Mouse (Mus musculus): ENCODE data around the gene Gfod2. TPM values are rescaled to one million over a fixed set of nuclear protein-coding genes. Genes with fewer than 3 reads are reported as not detected.

The Gfod2 gene
- total RNA-seq (2023): 1 to 10 TPM; 1.1 to 1.4 TPM

GRCm38 (mm10) chr8:105758277-105759108 lies at the start of gene Gfod2:
Gene Gfod2 (minus strand): TSS chr8:105758664.

GRCm38 (mm10) chr8:105707498-105708403 lies 50.7 kb downstream of the Gfod2 start, which contains the start of the genes 4933405L10Rik and Enkd1:
Gene 4933405L10Rik (plus strand): TSS chr8:105707655.
Gene Enkd1 (minus strand): TSS chr8:105708210.

GRCm38 (mm10) chr8:105700966-105701824 lies 57.3 kb downstream of the Gfod2 start, which contains the start of the genes Acd and Pard6a:
Gene Acd (minus strand): TSS chr8:105701102.
Gene Pard6a (plus strand): TSS chr8:105701148.

GRCm38 (mm10) chr8:105685796-105686308 lies 72.6 kb downstream of the Gfod2 start, which contains the start of gene Carmil2:
Gene Carmil2 (plus strand): TSS chr8:105686274.

Other genes with a start within 250 kb of the Gfod2 start
- gene Hsd11b2, start 239.9 kb downstream of the Gfod2 start, total RNA-seq (2023): not detected
- gene Atp6v0d1, start 192.6 kb downstream of the Gfod2 start, total RNA-seq (2023): 100 to 1,000 TPM; 144 to 160 TPM
- 10 to 100 TPM; 16.3 to 18.2 TPM for gene Ripor1, start 153.4 kb downstream of the Gfod2 start, total RNA-seq (2023)
- 100 to 1,000 TPM in 1 of 2 experiments, 10 to 100 TPM in 1; 89.8 to 102 TPM for gene Ctcf, start 122.1 kb downstream of the Gfod2 start, total RNA-seq (2023)
- under 1 TPM in 1 of 2 experiments, not detected in 1; 0.66 TPM for gene Agrp, start 121.3 kb downstream of the Gfod2 start, total RNA-seq (2023)
- 10 to 100 TPM in 1 of 2 experiments, 1 to 10 TPM in 1; 9.1 to 10.2 TPM for gene Carmil2, start 72.4 kb downstream of the Gfod2 start, total RNA-seq (2023)
- gene Acd, start 57.6 kb downstream of the Gfod2 start, total RNA-seq (2023): 10 to 100 TPM; 28.2 to 31.5 TPM
- 1 to 10 TPM; 6.2 to 9.9 TPM for gene Pard6a, start 57.5 kb downstream of the Gfod2 start, total RNA-seq (2023)
- gene 4933405L10Rik, start 51.0 kb downstream of the Gfod2 start, total RNA-seq (2023): not detected
- gene Enkd1, start 50.5 kb downstream of the Gfod2 start, total RNA-seq (2023): 10 to 100 TPM in 1 of 2 experiments, 1 to 10 TPM in 1; 8.0 to 10.5 TPM
- gene Ranbp10, start 68.7 kb upstream of the Gfod2 start, total RNA-seq (2023): 10 to 100 TPM; 23.7 to 27.3 TPM
- gene Tsnaxip1, start 69.1 kb upstream of the Gfod2 start, total RNA-seq (2023): not detected
- gene Cenpt, start 94.6 kb upstream of the Gfod2 start, total RNA-seq (2023): 10 to 100 TPM; 15.2 to 21.5 TPM
- 10 to 100 TPM; 35.7 to 39.1 TPM for gene Thap11, start 96.5 kb upstream of the Gfod2 start, total RNA-seq (2023)
- gene Nutf2, start 101.9 kb upstream of the Gfod2 start, total RNA-seq (2023): 10 to 100 TPM; 15.1 to 22.8 TPM
- 10 to 100 TPM; 36.1 to 38.5 TPM for gene Edc4, start 122.2 kb upstream of the Gfod2 start, total RNA-seq (2023)
- not detected for gene Nrn1l, start 134.9 kb upstream of the Gfod2 start, total RNA-seq (2023)
- 10 to 100 TPM; 12.3 TPM for gene Pskh1, start 141.8 kb upstream of the Gfod2 start, total RNA-seq (2023)
- gene Ctrl, start 175.2 kb upstream of the Gfod2 start, total RNA-seq (2023): under 1 TPM; 0.42 to 0.68 TPM
- 10 to 100 TPM; 62.2 to 79.9 TPM for gene Psmb10, start 179.8 kb upstream of the Gfod2 start, total RNA-seq (2023)
- under 1 TPM; 0.51 to 0.59 TPM for gene Lcat, start 184.7 kb upstream of the Gfod2 start, total RNA-seq (2023)
- 1 to 10 TPM; 9.6 to 9.8 TPM for gene Slc12a4, start 207.4 kb upstream of the Gfod2 start, total RNA-seq (2023)
- not detected for gene Dpep3, start 220.8 kb upstream of the Gfod2 start, total RNA-seq (2023)
- gene Dus2, start 232.7 kb upstream of the Gfod2 start, total RNA-seq (2023): 1 to 10 TPM; 7.5 to 9.8 TPM
- gene Dpep2nb, start 247.3 kb upstream of the Gfod2 start, total RNA-seq (2023): not detected

Data from neutrophil, adult 83 days (primary cell).